ENCODE assay signal across 10 mouse cellular contexts in genomic region chr16:87774398-87774797, GRCm38 (mm10).
DNase-seq lines count a peak whose midpoint lies in the region; ATAC-seq and TF ChIP-seq lines count a peak whose summit lies in the region.
"Had no signal": no experiment of that assay in that cellular context is flagged by ENCODE, and none has a peak within 500 bp of the region (broad histone marks: within the 10 kb centered on the region; RNA-seq: fewer than 3 reads in every experiment).

No protein-coding gene starts in this region.

- no peaks in the 10 kb centered on the region for H3K36me3 ChIP-seq in testis, adult 2 months (ENCODE audit: control insufficient read depth, insufficient read depth, low read length)
- no peaks in the 10 kb centered on the region for H3K36me3 ChIP-seq in hindbrain, embryonic 16.5 days (ENCODE audit: control insufficient read depth, insufficient read depth, low read length)
- H3K36me3 ChIP-seq: midbrain, embryonic 10.5 days had no signal

- DNase-seq in embryo, embryonic 11 days = peak; percentile 24
- DNase-seq in embryo, embryonic 10 days (ENCODE audit: low spot score) = no peak
- DNase-seq in testis, postnatal 10 days (ENCODE audit: low spot score) = no peak
- peak; percentile 61 to 72 for DNase-seq in kidney, postnatal 36 days
- no peak for DNase-seq in ovary, adult 18-20 months (ENCODE audit: low spot score)
- DNase-seq: retina, postnatal 1 day had no signal

- H3K27ac ChIP-seq in testis, adult 2 months (ENCODE audit: control insufficient read depth, insufficient read depth, low read depth, low read length) = no peak overlapping the region
- H3K27ac ChIP-seq in hindbrain, embryonic 16.5 days (ENCODE audit: low read depth, low read length) = no peak overlapping the region
- H3K27ac ChIP-seq: midbrain, embryonic 10.5 days had no signal

- H3K4me2 ChIP-seq in hindbrain, embryonic 16.5 days (ENCODE audit: low read length) = no peak overlapping the region

- no peaks in the 10 kb centered on the region for H3K27me3 ChIP-seq in testis, adult 2 months (ENCODE audit: control insufficient read depth, insufficient read depth, low read length)
- no peaks in the 10 kb centered on the region for H3K27me3 ChIP-seq in hindbrain, embryonic 16.5 days (replicated peaks; ENCODE audit: control insufficient read depth, insufficient read depth, low read length)

- H3K4me1 ChIP-seq in testis, adult 2 months (ENCODE audit: control insufficient read depth, insufficient read depth, low read length) = no peaks in the 10 kb centered on the region
- no peaks in the 10 kb centered on the region for H3K4me1 ChIP-seq in hindbrain, embryonic 16.5 days (ENCODE audit: control insufficient read depth, insufficient read depth, low read depth, low read length)
- H3K4me1 ChIP-seq: midbrain, embryonic 10.5 days had no signal

- no peak for TF ChIP-seq POLR2A in testis, adult 2 months (IDR thresholded peaks at IDR 0.05; ENCODE audit: control insufficient read depth, low read depth, low read length)

- TF ChIP-seq CTCF in testis, adult 2 months (IDR thresholded peaks at IDR 0.05; ENCODE audit: control insufficient read depth, insufficient read depth, insufficient replicate concordance, low read depth, low read length) = peak; percentile 30; the same call in 1 of the 2 replicates

- H3K9me3 ChIP-seq in hindbrain, embryonic 16.5 days (ENCODE audit: control insufficient read depth, low read length) = no peaks in the 10 kb centered on the region
- H3K9me3 ChIP-seq: midbrain, embryonic 10.5 days had no signal

- WGBS in hindbrain, embryonic 16.5 days = 64% methylated on average over 3 of the region's 3 CpGs

- ATAC-seq in hindbrain, embryonic 16.5 days = no peak
- no peak for ATAC-seq in inflammation-experienced regulatory T-cells, adult 6 months

- no peak overlapping the region for H3K4me3 ChIP-seq in testis, adult 2 months (ENCODE audit: control insufficient read depth, low read depth, low read length)
- no peak overlapping the region for H3K4me3 ChIP-seq in hindbrain, embryonic 16.5 days (ENCODE audit: low read length)
- H3K4me3 ChIP-seq: midbrain, embryonic 10.5 days had no signal

- H3K9ac ChIP-seq in hindbrain, embryonic 16.5 days (ENCODE audit: low read depth, low read length) = no peak overlapping the region

Comparison
In these comparisons a context has a peak if more than half of its experiments do, and no peak if none do; other contexts are left out.
1. DNase-seq: peak in embryo, embryonic 11 days (single experiment) and kidney, postnatal 36 days (2 of 2); none in embryo, embryonic 10 days (single experiment), testis, postnatal 10 days (single experiment) and ovary, adult 18-20 months (single experiment).